Mouse (Mus musculus) ES-Bruce4 (cell line): ENCODE results near the gene Eva1c. TPM values are rescaled to one million over a fixed set of nuclear protein-coding genes. Genes with fewer than 3 reads are reported as not detected.
"Not testable (repeated sequence)": the region's sequence is repeated elsewhere in the genome, so short reads cannot be mapped to it uniquely, and the experiment has no call there.

ENCODE experiments used
- H3K27ac ChIP-seq: 2 replicates; pipeline ENCODE4 v1.5.1; 2012; ENCODE audit warnings: low read length, inconsistent platforms; ENCODE audit not compliant: insufficient read depth
- H3K27me3 ChIP-seq: 2 replicates; pipeline ENCODE4 v1.6.1; 2012; ENCODE audit warnings: mild to moderate bottlenecking, low read length, inconsistent platforms; ENCODE audit not compliant: control insufficient read depth, poor library complexity, insufficient read depth, severe bottlenecking
- H3K36me3 ChIP-seq: 2 replicates; pipeline ENCODE4 v1.6.1; 2012; ENCODE audit warnings: inconsistent platforms, mild to moderate bottlenecking, low read length, moderate library complexity; ENCODE audit not compliant: control insufficient read depth, poor library complexity, insufficient read depth, severe bottlenecking
- H3K4me1 ChIP-seq: one replicate; pipeline ENCODE4 v1.8.1; 2011; ENCODE audit warnings: low read length; ENCODE audit not compliant: control insufficient read depth, insufficient read depth
- H3K4me3 ChIP-seq: 2 replicates; pipeline ENCODE4 v1.5.1; 2011; ENCODE audit warnings: low read depth, mild to moderate bottlenecking, low read length
- H3K9ac ChIP-seq: 2 replicates; pipeline ENCODE4 v1.6.1; 2012; ENCODE audit warnings: low read depth, mild to moderate bottlenecking, inconsistent platforms; ENCODE audit not compliant: poor library complexity, severe bottlenecking
- H3K9me3 ChIP-seq: replicated peaks from 2 replicates; pipeline ENCODE4 v1.6.1; 2012; ENCODE audit warnings: mild to moderate bottlenecking, low read length, inconsistent platforms; ENCODE audit not compliant: control insufficient read depth, poor library complexity, insufficient read depth, severe bottlenecking
- CTCF ChIP-seq: IDR thresholded peaks from one replicate; pipeline ENCODE4 v1.8.1; 2011; ENCODE audit warnings: low read depth, low read length
- EP300 ChIP-seq: IDR thresholded peaks from 2 replicates; pipeline ENCODE4 v1.6.1; 2011; ENCODE audit warnings: low read depth, low read length; ENCODE audit not compliant: insufficient read depth
- POLR2A ChIP-seq: IDR thresholded peaks from one replicate; pipeline ENCODE4 v1.8.1; 2011; ENCODE audit warnings: low read length; ENCODE audit not compliant: insufficient read depth
- polyA plus RNA-seq: library from polyadenylated mRNA; stranded (reverse); fragments of >200 nt; gene quantifications from 2 replicates; pipeline ENCODE4 v1.2.4, GENCODE M21; 2011; ENCODE audit warnings: low read depth; ENCODE audit not compliant: missing spikeins, insufficient read depth, insufficient read length

Gene Eva1c
- polyA plus RNA-seq, 1 experiment, result 4.9 TPM

- TF ChIP-seq CTCF (no peak), POLR2A (no peak), EP300 (no peak)
- Histone ChIP-seq H3K36me3 (no peaks in the 10 kb centered on the region), H3K27ac (no peak overlapping the region), H3K4me1 (peaks cover 2% of the 10 kb centered on the region), H3K27me3 (no peaks in the 10 kb centered on the region), H3K9me3 (no peaks in the 10 kb centered on the region), H3K9ac (no peak overlapping the region), H3K4me3 (no peak overlapping the region)
Observed at GRCm38 (mm10) chr16:90820326-90820725, 6.2 kb upstream of the Eva1c start.

- Histone ChIP-seq H3K27me3 (no peaks in the 10 kb centered on the region), H3K27ac (no peak overlapping the region)
Observed at GRCm38 (mm10) chr16:90821046-90821697, 5.3 kb upstream of the Eva1c start.

DNA sequence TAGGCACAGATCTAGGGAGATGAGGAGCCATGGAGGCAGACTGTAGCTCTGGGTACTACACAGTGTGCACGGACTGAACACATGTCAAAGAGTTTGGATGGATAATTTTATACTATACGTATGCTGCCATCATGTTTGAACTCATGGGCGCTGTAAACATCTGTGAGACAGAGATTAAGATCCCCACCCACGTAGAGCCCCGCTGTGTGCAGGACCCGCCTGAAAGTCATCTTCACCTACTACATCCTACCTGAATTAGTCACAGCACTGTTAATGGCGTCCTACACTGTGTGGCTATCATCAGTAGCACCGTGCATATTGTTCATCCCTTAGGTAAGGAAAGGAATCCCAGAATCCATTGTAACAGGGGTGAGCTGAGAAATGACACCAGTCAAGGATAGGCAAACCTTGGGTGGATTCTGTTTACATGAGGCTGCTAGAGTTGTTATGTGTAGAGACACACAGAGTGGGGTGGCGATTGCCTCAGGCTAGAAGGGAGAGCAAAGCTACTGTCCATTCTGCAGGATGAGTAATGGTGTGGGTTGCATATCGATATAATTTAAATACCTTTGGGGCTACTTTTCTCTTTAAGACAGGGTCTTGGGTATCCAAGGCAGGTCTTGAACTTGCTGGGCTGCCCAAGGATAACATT is 4.1 kb upstream of the Eva1c start:
- Histone ChIP-seq H3K4me3 (no peak overlapping the region), H3K4me1 (peaks cover 2% of the 10 kb centered on the region), H3K27ac (no peak overlapping the region), H3K27me3 (no peaks in the 10 kb centered on the region), H3K9ac (no peak overlapping the region), H3K36me3 (no peaks in the 10 kb centered on the region), H3K9me3 (no peaks in the 10 kb centered on the region)
- TF ChIP-seq CTCF (no peak), EP300 (no peak), POLR2A (no peak)

More at GRCm38 (mm10) chr16:90821046-90821697, 5.3 kb upstream of the Eva1c start:
- no peaks in the 10 kb centered on the region for H3K36me3 ChIP-seq
- H3K4me1 ChIP-seq, result peaks cover 2% of the 10 kb centered on the region
- no peak overlapping the region for H3K9ac ChIP-seq
- TF ChIP-seq CTCF, result no peak
- TF ChIP-seq POLR2A, result no peak
- TF ChIP-seq EP300, result no peak
- H3K4me3 ChIP-seq, result no peak overlapping the region
- H3K9me3 ChIP-seq, result no peaks in the 10 kb centered on the region

GRCm38 (mm10) chr16:90822981-90823380 is 3.5 kb upstream of the Eva1c start:
- Histone ChIP-seq H3K4me1 (peaks cover 2% of the 10 kb centered on the region), H3K27me3 (no peaks in the 10 kb centered on the region), H3K9me3 (no peaks in the 10 kb centered on the region), H3K4me3 (no peak overlapping the region), H3K9ac (no peak overlapping the region), H3K36me3 (no peaks in the 10 kb centered on the region), H3K27ac (no peak overlapping the region)
- TF ChIP-seq CTCF (no peak), POLR2A (no peak), EP300 (no peak)

DNA sequence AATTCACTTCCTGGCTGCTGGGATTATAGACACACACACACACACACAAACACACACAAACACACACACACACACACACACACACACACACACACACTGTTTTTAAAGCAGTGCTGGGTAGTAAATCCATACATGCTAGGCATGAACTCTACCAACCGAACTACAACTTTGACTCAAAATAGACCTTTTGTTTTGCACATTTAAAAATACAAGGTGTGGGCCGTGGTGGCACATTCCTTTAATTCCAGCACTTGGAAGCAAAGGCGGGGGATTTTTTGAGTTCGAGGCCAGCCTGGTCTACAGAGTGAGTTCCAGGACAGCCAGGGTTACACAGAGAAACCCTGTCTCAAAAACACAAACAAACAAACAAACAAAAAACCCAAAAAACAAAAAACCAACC is 2.5 kb upstream of the Eva1c start:
- not testable (repeated sequence) for H3K4me3 ChIP-seq, H3K36me3 ChIP-seq, H3K9ac ChIP-seq, H3K4me1 ChIP-seq, H3K9me3 ChIP-seq, H3K27ac ChIP-seq, H3K27me3 ChIP-seq

GRCm38 (mm10) chr16:90826041-90826440 is 478 bp upstream of the Eva1c start:
- Histone ChIP-seq H3K9me3 (no peaks in the 10 kb centered on the region), H3K27ac (no peak overlapping the region), H3K27me3 (no peaks in the 10 kb centered on the region), H3K9ac (no peak overlapping the region), H3K36me3 (no peaks in the 10 kb centered on the region), H3K4me3 (no peak overlapping the region), H3K4me1 (peaks cover 4% of the 10 kb centered on the region)
- no peak for TF ChIP-seq CTCF
- TF ChIP-seq POLR2A, result no peak
- TF ChIP-seq EP300, result no peak
